Mouse (Mus musculus) kidney, embryonic 14.5 days (tissue): ENCODE measurements at regions not wholly inside any gene's neighbourhood (a gene's known extent, or its start where the extent isn't known, plus 50 kb on each side); places are given as distances from the start of the nearest gene placed in this dataset.

ENCODE experiments used
- ATAC-seq: fragments of 200-750 bp; cut with Nextera tagmentation; 2 replicates; pipeline ENCODE4 v1.8.0; 2017; ENCODE audit warnings: moderate number of reproducible peaks, mild to moderate bottlenecking, moderate TSS enrichment, moderate library complexity; ENCODE audit not compliant: low FRiP score, low TSS enrichment
- H3K27ac ChIP-seq: fragments of 300-500 bp; sonication (generic); 2 replicates; pipeline ENCODE4 v1.5.1; 2014; ENCODE audit warnings: low read depth, mild to moderate bottlenecking, low read length, moderate library complexity, mixed read lengths
- H3K27me3 ChIP-seq: fragments of 300-500 bp; sonication (generic); 2 replicates; pipeline ENCODE4 v1.6.1; 2014; ENCODE audit warnings: mild to moderate bottlenecking, low read length; ENCODE audit not compliant: control insufficient read depth, insufficient read depth
- H3K36me3 ChIP-seq: fragments of 300-500 bp; sonication (generic); 2 replicates; pipeline ENCODE4 v1.6.1; 2014; ENCODE audit warnings: low read length, mixed read lengths; ENCODE audit not compliant: control insufficient read depth, insufficient read depth
- H3K4me1 ChIP-seq: fragments of 300-500 bp; sonication (generic); 2 replicates; pipeline ENCODE4 v1.6.1; 2014; ENCODE audit warnings: low read length, mixed read lengths; ENCODE audit not compliant: control insufficient read depth, insufficient read depth
- H3K4me2 ChIP-seq: fragments of 300-500 bp; sonication (generic); replicated peaks from 2 replicates; pipeline ENCODE4 v1.6.1; 2014; ENCODE audit warnings: low read depth, mild to moderate bottlenecking, low read length
- H3K4me3 ChIP-seq: fragments of 300-500 bp; sonication (generic); 2 replicates; pipeline ENCODE4 v1.5.1; 2014; ENCODE audit warnings: mild to moderate bottlenecking, low read length
- H3K9ac ChIP-seq: fragments of 300-500 bp; sonication (generic); 2 replicates; pipeline ENCODE4 v1.6.1; 2014; ENCODE audit warnings: low read depth, mild to moderate bottlenecking, low read length, moderate library complexity
- H3K9me3 ChIP-seq: fragments of 300-500 bp; sonication (generic); 2 replicates; pipeline ENCODE4 v1.6.1; 2016; ENCODE audit warnings: low read length; ENCODE audit not compliant: control insufficient read depth
- WGBS: fragments of 180-500 bp; shearing (Covaris S2); extraction: QIAGEN DNeasy Blood & Tissue Kit; methylation state at CpG from one replicate; pipeline ENCODE4 v1.1.7; 2014; 5-methylcytosine and 5-hydroxymethylcytosine counted together

GRCm38 (mm10) chr16:23780440-23781231 lies 110.1 kb downstream of the Sst start:
- H3K4me3 ChIP-seq = no peak overlapping the region
- peak overlapping the region; percentile 17; the same call in 1 of the 2 replicates for H3K4me2 ChIP-seq
- H3K27ac ChIP-seq = no peak overlapping the region
- H3K9me3 ChIP-seq = no peaks in the 10 kb centered on the region; the same call in 1 of the 2 replicates
- H3K27me3 ChIP-seq = no peaks in the 10 kb centered on the region
- H3K4me1 ChIP-seq = peaks cover 8% of the 10 kb centered on the region; the same call in 1 of the 2 replicates
- H3K36me3 ChIP-seq = no peaks in the 10 kb centered on the region
- H3K9ac ChIP-seq = no peak overlapping the region
- 22% methylated on average over 14 of the region's 14 CpGs for WGBS
- ATAC-seq = peak; percentile 73

- peaks cover 8% of the 10 kb centered on the region; the same call in 1 of the 2 replicates for H3K4me1 ChIP-seq
- H3K27me3 ChIP-seq = no peaks in the 10 kb centered on the region
- H3K9ac ChIP-seq = no peak overlapping the region
- WGBS = 74% methylated on average over 4 of the region's 4 CpGs
- no peak overlapping the region for H3K4me3 ChIP-seq
- no peak overlapping the region for H3K4me2 ChIP-seq
- H3K9me3 ChIP-seq = no peaks in the 10 kb centered on the region
- H3K36me3 ChIP-seq = no peaks in the 10 kb centered on the region
- H3K27ac ChIP-seq = no peak overlapping the region
- no peak for ATAC-seq
Measured at GRCm38 (mm10) chr16:23777894-23778293, 112.9 kb downstream of the Sst start.

DNA sequence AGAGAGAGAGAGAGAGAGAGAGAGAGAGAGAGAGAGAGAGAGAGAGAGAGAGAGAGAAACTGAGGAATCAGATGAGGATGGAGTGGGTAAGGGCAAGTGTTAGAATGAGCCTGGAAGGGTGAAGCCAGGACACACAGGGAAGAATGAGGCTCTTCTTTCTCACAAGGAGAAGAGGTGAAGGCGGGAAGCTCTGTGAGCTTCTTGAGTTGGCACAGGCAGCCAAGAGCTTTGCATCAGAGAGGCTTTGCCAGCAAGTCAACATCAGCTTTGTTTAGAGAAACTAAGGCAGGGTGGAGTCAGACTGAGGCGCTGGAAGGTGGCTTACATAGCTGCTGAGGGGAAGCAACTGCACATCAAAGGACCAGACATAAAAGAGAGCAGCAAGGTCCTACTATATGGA lies 113.7 kb downstream of the Sst start:
- no peaks in the 10 kb centered on the region for H3K27me3 ChIP-seq
- WGBS = 58% methylated on average over 2 of the region's 2 CpGs

GRCm38 (mm10) chr16:23776501-23776900 lies 114.3 kb downstream of the Sst start:
- H3K4me2 ChIP-seq = no peak overlapping the region
- WGBS = 3% methylated on average over 1 of the region's 1 CpGs
- ATAC-seq = no peak
- peaks cover 8% of the 10 kb centered on the region; the same call in 1 of the 2 replicates for H3K4me1 ChIP-seq
- H3K27ac ChIP-seq = no peak overlapping the region
- no peaks in the 10 kb centered on the region for H3K27me3 ChIP-seq
- no peak overlapping the region for H3K4me3 ChIP-seq
- no peaks in the 10 kb centered on the region for H3K36me3 ChIP-seq
- no peaks in the 10 kb centered on the region for H3K9me3 ChIP-seq
- H3K9ac ChIP-seq = no peak overlapping the region

More for the DNA sequence above, 113.7 kb downstream of the Sst start:
- no peaks in the 10 kb centered on the region for H3K36me3 ChIP-seq
- no peak overlapping the region for H3K9ac ChIP-seq
- no peak overlapping the region for H3K4me3 ChIP-seq
- H3K27ac ChIP-seq = no peak overlapping the region
- H3K4me2 ChIP-seq = no peak overlapping the region
- no peaks in the 10 kb centered on the region for H3K9me3 ChIP-seq
- peaks cover 8% of the 10 kb centered on the region; the same call in 1 of the 2 replicates for H3K4me1 ChIP-seq
- ATAC-seq = no peak

DNA sequence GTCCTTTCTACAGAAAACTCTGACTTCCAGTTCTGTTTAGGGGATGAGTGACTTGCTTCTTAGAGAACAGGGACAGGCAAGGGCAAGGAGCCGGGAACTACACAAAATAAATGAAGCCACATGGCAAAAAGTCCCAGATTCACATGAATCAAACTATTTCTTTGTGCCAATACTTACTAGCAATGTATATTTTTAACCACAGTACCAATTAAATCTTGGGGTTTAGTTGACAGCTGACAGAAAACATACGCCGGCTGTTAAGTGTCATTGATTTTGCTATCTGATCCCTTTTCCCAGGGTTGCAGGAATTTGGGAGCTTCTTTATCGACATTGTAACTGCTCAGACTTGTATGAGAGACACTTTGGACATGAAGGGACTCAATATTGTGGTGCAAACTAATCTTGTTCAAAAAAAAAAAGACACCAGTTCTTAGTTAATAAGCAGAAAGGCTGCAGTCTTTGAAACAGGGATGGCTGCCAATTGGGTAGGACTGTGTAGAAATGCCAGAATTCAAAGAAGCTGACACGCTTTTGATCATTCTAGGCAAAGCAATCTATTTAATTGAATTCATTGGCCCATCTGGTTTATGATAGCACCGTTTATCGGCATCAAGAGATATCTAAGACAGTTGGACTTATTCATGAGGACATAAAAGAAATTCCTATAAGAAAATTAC lies 132.5 kb downstream of the Sst start:
- Histone ChIP-seq H3K27me3 (no peaks in the 10 kb centered on the region), H3K4me3 (no peak overlapping the region), H3K9me3 (no peaks in the 10 kb centered on the region), H3K4me1 (no peaks in the 10 kb centered on the region), H3K4me2 (no peak overlapping the region), H3K9ac (no peak overlapping the region), H3K27ac (no peak overlapping the region), H3K36me3 (no peaks in the 10 kb centered on the region)
- 79% methylated on average over 7 of the region's 7 CpGs for WGBS
- ATAC-seq = no peak

GRCm38 (mm10) chr16:23737026-23737425 lies 153.7 kb downstream of the Sst start:
- H3K4me1 ChIP-seq = no peaks in the 10 kb centered on the region
- 58% methylated on average over 3 of the region's 3 CpGs for WGBS
- no peak for ATAC-seq
- H3K9me3 ChIP-seq = no peaks in the 10 kb centered on the region
- no peaks in the 10 kb centered on the region for H3K36me3 ChIP-seq
- H3K27me3 ChIP-seq = no peaks in the 10 kb centered on the region
- H3K9ac ChIP-seq = no peak overlapping the region
- H3K4me2 ChIP-seq = no peak overlapping the region
- H3K27ac ChIP-seq = no peak overlapping the region
- H3K4me3 ChIP-seq = no peak overlapping the region

- 55% methylated on average over 5 of the region's 5 CpGs for WGBS
Measured at GRCm38 (mm10) chr16:23735722-23736121, 155.0 kb downstream of the Sst start.

DNA sequence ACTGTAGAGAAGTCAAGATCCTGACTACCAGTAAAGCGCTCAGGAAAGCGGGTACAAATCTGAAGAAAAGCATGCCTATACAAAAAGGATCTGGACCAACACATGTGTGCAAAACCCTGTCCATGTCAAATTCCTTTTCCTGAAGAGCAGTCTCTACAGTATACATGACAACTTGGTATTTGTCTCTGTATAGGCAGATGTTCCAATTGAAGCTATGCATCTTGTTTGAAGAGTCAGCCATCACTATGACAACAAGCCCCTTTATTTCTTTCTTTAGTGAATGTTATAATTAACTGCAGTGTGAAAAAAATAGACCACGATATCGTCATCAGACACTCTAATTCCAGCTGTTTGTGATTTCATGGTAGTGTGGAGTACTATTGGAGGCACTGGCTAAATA lies 164.2 kb downstream of the Sst start:
- Histone ChIP-seq H3K9ac (no peak overlapping the region), H3K4me1 (no peaks in the 10 kb centered on the region), H3K4me3 (no peak overlapping the region), H3K4me2 (no peak overlapping the region), H3K9me3 (no peaks in the 10 kb centered on the region), H3K36me3 (no peaks in the 10 kb centered on the region), H3K27ac (no peak overlapping the region), H3K27me3 (no peaks in the 10 kb centered on the region)
- no peak for ATAC-seq
- 92% methylated on average over 4 of the region's 4 CpGs for WGBS

More at GRCm38 (mm10) chr16:23735722-23736121, 155.0 kb downstream of the Sst start:
- Histone ChIP-seq H3K27ac (no peak overlapping the region), H3K9ac (no peak overlapping the region), H3K9me3 (no peaks in the 10 kb centered on the region), H3K4me1 (no peaks in the 10 kb centered on the region), H3K27me3 (no peaks in the 10 kb centered on the region), H3K4me2 (no peak overlapping the region), H3K4me3 (no peak overlapping the region), H3K36me3 (no peaks in the 10 kb centered on the region)
- ATAC-seq = no peak

DNA sequence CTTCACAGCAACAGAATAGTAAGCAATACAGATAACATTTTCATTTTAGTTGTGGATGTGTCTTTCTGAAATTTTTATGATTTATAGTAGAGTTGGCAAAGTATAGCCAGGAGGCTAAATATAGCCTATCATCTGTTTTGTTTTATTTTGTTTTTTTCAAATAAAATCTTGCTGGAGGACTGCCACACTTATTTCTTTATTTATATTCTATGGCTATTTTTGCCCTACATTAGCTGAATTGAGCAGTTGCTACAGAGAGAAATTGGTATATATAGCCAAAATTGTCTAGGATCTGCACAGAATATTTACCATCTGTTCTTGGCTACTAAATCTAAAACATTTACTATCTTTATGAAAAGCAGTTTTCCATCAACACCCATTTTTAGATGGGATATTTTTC lies 169.0 kb downstream of the Sst start:
- Histone ChIP-seq H3K4me2 (no peak overlapping the region), H3K27ac (no peak overlapping the region), H3K36me3 (no peaks in the 10 kb centered on the region), H3K4me1 (no peaks in the 10 kb centered on the region), H3K27me3 (no peaks in the 10 kb centered on the region), H3K4me3 (no peak overlapping the region), H3K9ac (no peak overlapping the region), H3K9me3 (peaks cover 4% of the 10 kb centered on the region; the same call in 1 of the 2 replicates)
- no peak for ATAC-seq
